Mouse (Mus musculus) ES-E14 (cell line): ENCODE measurements around the gene Xlr4c.
"Not testable (repeated sequence)": the region's sequence is repeated elsewhere in the genome, so short reads cannot be mapped to it uniquely, and the experiment has no call there.

Experiments used
- CHD2 ChIP-seq: IDR thresholded peaks from 2 replicates; pipeline ENCODE4 v1.6.1; 2014; ENCODE audit warnings: mild to moderate bottlenecking, low read depth, low read length, inconsistent platforms
- HCFC1 ChIP-seq: IDR thresholded peaks from 2 replicates; pipeline ENCODE4 v1.6.1; 2012; ENCODE audit warnings: low read length, inconsistent platforms, borderline replicate concordance; ENCODE audit not compliant: insufficient read depth
- ZC3H11A ChIP-seq: IDR thresholded peaks from 2 replicates; pipeline ENCODE4 v1.6.1; 2012; ENCODE audit warnings: low read depth, mild to moderate bottlenecking, inconsistent platforms, low read length, borderline replicate concordance
- ZNF384 ChIP-seq: IDR thresholded peaks from 2 replicates; pipeline ENCODE4 v1.6.1; 2012; ENCODE audit warnings: low read depth, low read length, inconsistent platforms

- TF ChIP-seq ZNF384, CHD2, ZC3H11A, HCFC1: not testable (repeated sequence)
Observed at GRCm38 (mm10) chrX:73213819-73214564, 28.9 kb downstream of the Xlr4c start, which contains the start of gene Xlr4b.
